26 mouse cellular contexts compared by ENCODE assay signal in the genomic region with DNA sequence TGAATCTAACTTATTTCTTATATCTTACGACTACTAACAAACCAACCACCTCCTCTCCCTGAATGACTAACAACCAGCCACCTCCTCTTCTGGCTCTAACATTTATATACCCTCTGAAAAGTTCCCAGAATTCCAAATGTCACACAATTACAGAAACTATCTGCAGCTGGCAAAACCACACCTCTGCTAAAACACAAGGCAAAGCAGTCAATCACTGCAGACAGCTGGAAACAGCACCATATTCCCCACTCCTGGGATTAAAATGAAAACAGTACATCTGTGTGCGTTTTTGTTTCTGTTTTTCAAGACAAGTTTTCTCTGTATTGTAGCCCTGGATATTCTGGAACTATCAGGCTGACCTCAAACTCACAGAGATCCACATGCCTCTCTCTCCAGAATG.
"Had no signal": no experiment of that assay in that cellular context is flagged by ENCODE, and none has a peak within 500 bp of the region (broad histone marks: within the 10 kb centered on the region; RNA-seq: fewer than 3 reads in every experiment).

No protein-coding gene starts in this region.

- H3K27me3 ChIP-seq: heart, embryonic 12.5 days; hindbrain, embryonic 12.5 days; intestine, embryonic 15.5 days; limb, embryonic 12.5 days; liver, embryonic 13.5 days; liver, embryonic 15.5 days had no signal

- DNase-seq: gastrocnemius, postnatal 10 days; gastrocnemius, postnatal 36 days; heart, adult 11 months; heart, adult 2 months; heart, postnatal 10 days; heart, postnatal 4 days; kidney, adult 18-20 months; kidney, adult 8-10 months; kidney, postnatal 10 days; kidney, postnatal 25 days; kidney, postnatal 4 days; liver; liver, embryonic 13.5 days had no signal

- ATAC-seq: hindbrain, embryonic 16.5 days; inflammation-experienced regulatory T-cells, adult 6 months; intestine, embryonic 15.5 days; intestine, postnatal 0 days had no signal

- H3K9me3 ChIP-seq: heart, embryonic 12.5 days; hindbrain, embryonic 10.5 days; hindbrain, embryonic 12.5 days; intestine, embryonic 15.5 days; limb, embryonic 10.5 days; limb, embryonic 12.5 days; liver, embryonic 13.5 days; liver, embryonic 15.5 days had no signal

- H3K27ac ChIP-seq: heart, adult 2 months; hindbrain, embryonic 10.5 days; hindbrain, embryonic 12.5 days; hindbrain, embryonic 14.5 days; intestine, embryonic 15.5 days; layer of hippocampus, adult 2 months; left cerebral cortex, adult 2 months; limb, embryonic 10.5 days; limb, embryonic 12.5 days; liver, embryonic 13.5 days; liver, embryonic 15.5 days had no signal

- H3K4me3 ChIP-seq: heart, adult 2 months; heart, embryonic 12.5 days; hindbrain, embryonic 10.5 days; hindbrain, embryonic 12.5 days; intestine, embryonic 15.5 days; layer of hippocampus, adult 2 months; left cerebral cortex, adult 2 months; limb, embryonic 10.5 days; limb, embryonic 12.5 days; liver, embryonic 13.5 days; liver, embryonic 15.5 days had no signal

- H3K36me3 ChIP-seq: heart, embryonic 12.5 days; hindbrain, embryonic 12.5 days; intestine, embryonic 15.5 days had no signal
